Mouse (Mus musculus): ENCODE measurements around the gene C3. TPM values are rescaled to one million over a fixed set of nuclear protein-coding genes. Genes with fewer than 3 reads are reported as not detected.

Gene C3
- polyA plus RNA-seq, 2 experiments, result 0.52 to 0.85 TPM

GRCm38 (mm10) chr17:57250461-57251160 lies 22.7 kb upstream of the C3 start:
- no peak for TF ChIP-seq POLR2A (IDR thresholded peaks at IDR 0.05; ENCODE audit: borderline replicate concordance, extremely low read depth, insufficient read depth, insufficient read length)
- H3K27me3 ChIP-seq (ENCODE audit: control insufficient read depth, insufficient read depth, low read length), result no peaks in the 10 kb centered on the region
- H3K36me3 ChIP-seq (ENCODE audit: control insufficient read depth, insufficient read depth, low read length), result peaks cover 23% of the 10 kb centered on the region
- no peak for DNase-seq (ENCODE audit: low spot score)
- ATAC-seq (ENCODE audit: low FRiP score, low read depth), result no peak
- H3K9me3 ChIP-seq (ENCODE audit: control insufficient read depth, low read length), result no peaks in the 10 kb centered on the region
- no peak overlapping the region for H3K27ac ChIP-seq (replicated peaks; ENCODE audit: low read depth, low read length)
- peaks cover 16% of the 10 kb centered on the region for H3K4me1 ChIP-seq (ENCODE audit: control insufficient read depth, insufficient read depth, low read length)
- 2% methylated on average over 33 of the region's 33 CpGs for WGBS
- peak overlapping the region; percentile 70 for H3K4me3 ChIP-seq (replicated peaks; ENCODE audit: low read length)
- peak overlapping the region; percentile 64 for H3K9ac ChIP-seq (ENCODE audit: low read depth, low read length, severe bottlenecking)
- peak overlapping the region; percentile 86 for H3K4me2 ChIP-seq (replicated peaks; ENCODE audit: low read depth, low read length, severe bottlenecking)

GRCm38 (mm10) chr17:57249186-57250181 lies 21.5 kb upstream of the C3 start, which contains the start of gene Trip10:
Trip10 (plus strand) TSS chr17:57249455.
- Histone ChIP-seq H3K4me1 (ENCODE audit: control insufficient read depth, insufficient read depth, low read length) (peaks cover 16% of the 10 kb centered on the region), H3K9me3 (ENCODE audit: control insufficient read depth, low read length) (no peaks in the 10 kb centered on the region), H3K4me3 (replicated peaks; ENCODE audit: low read length) (peak within 1 kb of the TSS; percentile 70), H3K4me2 (replicated peaks; ENCODE audit: low read depth, low read length, severe bottlenecking) (peak within 1 kb of the TSS; percentile 86), H3K27me3 (ENCODE audit: control insufficient read depth, insufficient read depth, low read length) (no peaks in the 10 kb centered on the region), H3K27ac (replicated peaks; ENCODE audit: low read depth, low read length) (peak within 1 kb of the TSS; percentile 84), H3K36me3 (ENCODE audit: control insufficient read depth, insufficient read depth, low read length) (peaks cover 20% of the 10 kb centered on the region), H3K9ac (ENCODE audit: low read depth, low read length, severe bottlenecking) (peak within 1 kb of the TSS; percentile 64)
- DNase-seq (ENCODE audit: low spot score) (peak; percentile 90), ATAC-seq (ENCODE audit: low FRiP score, low read depth) (peak; percentile 39)
- peak; percentile 80; the same call in 1 of the 2 replicates for TF ChIP-seq POLR2A (IDR thresholded peaks at IDR 0.05; ENCODE audit: borderline replicate concordance, extremely low read depth, insufficient read depth, insufficient read length)
- 1% methylated on average over 35 of the region's 52 CpGs for whole genome bisulfite sequencing

DNA sequence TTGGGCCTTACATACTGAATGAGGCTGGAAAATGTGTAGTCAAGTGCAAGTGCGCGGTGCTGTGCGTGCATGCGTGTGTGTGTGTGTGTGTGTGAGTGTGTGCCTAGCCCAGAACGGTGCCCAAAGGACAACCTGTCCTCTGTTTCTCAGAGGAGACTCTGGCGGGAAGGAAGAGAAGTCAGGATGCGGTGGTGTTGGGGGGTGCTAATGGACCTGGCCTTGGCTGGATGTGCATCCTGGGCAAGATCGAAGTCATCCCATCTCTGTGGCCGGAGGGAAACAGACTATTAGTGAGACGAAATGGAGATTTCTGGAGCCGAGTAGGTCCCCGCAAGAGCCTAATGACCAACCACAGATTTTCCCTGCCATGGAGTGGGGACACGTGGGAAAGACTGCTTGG lies 20.8 kb upstream of the C3 start:
- H3K4me3 ChIP-seq (replicated peaks; ENCODE audit: low read length), result peak overlapping the region; percentile 70
- peak overlapping the region; percentile 86 for H3K4me2 ChIP-seq (replicated peaks; ENCODE audit: low read depth, low read length, severe bottlenecking)
- no peak for ATAC-seq (ENCODE audit: low FRiP score, low read depth)
- WGBS, result 9% methylated on average over 13 of the region's 13 CpGs
- peaks cover 16% of the 10 kb centered on the region for H3K4me1 ChIP-seq (ENCODE audit: control insufficient read depth, insufficient read depth, low read length)
- H3K9ac ChIP-seq (ENCODE audit: low read depth, low read length, severe bottlenecking), result peak overlapping the region; percentile 21; the same call in 1 of the 2 replicates
- H3K27ac ChIP-seq (replicated peaks; ENCODE audit: low read depth, low read length), result peak overlapping the region; percentile 84
- no peak for DNase-seq (ENCODE audit: low spot score)
- no peaks in the 10 kb centered on the region for H3K9me3 ChIP-seq (ENCODE audit: control insufficient read depth, low read length)
- no peaks in the 10 kb centered on the region for H3K27me3 ChIP-seq (ENCODE audit: control insufficient read depth, insufficient read depth, low read length)
- peaks cover 13% of the 10 kb centered on the region for H3K36me3 ChIP-seq (ENCODE audit: control insufficient read depth, insufficient read depth, low read length)
- TF ChIP-seq POLR2A (IDR thresholded peaks at IDR 0.05; ENCODE audit: borderline replicate concordance, extremely low read depth, insufficient read depth, insufficient read length), result no peak

DNA sequence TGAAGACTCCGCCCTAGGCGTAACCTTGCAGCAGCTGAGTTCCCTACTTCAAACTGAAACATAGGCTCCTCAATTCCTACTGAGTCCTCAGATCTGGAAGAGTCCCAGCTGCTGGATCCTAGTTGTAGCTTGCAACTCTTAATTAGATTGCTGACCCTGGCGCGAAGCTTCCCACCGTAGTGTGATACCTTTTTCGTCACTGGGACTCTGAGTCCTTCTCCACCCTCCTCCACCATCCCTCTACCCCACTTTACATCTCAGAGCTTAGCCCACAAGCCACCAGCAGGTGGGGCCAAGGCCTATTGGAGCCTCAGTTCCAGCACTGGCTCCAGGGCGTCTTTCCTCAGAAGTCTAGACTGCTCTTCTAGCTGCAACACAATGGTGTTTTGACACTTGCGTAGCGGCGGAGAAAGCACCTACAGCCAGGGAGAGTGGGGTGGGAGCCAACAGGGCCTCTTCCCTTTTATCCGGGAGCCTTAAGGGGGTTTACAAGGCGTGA lies 20.3 kb upstream of the C3 start, which contains the start of gene Gpr108:
Gpr108 (minus strand) TSS at position 246 of the 499 bp plus-strand sequence.
- H3K9me3 ChIP-seq (ENCODE audit: control insufficient read depth, low read length), result no peaks in the 10 kb centered on the region

More for the DNA sequence above, 20.3 kb upstream of the C3 start, which contains the start of gene Gpr108:
- Histone ChIP-seq H3K4me3 (replicated peaks; ENCODE audit: low read length) (peak within 1 kb of the TSS; percentile 70), H3K27ac (replicated peaks; ENCODE audit: low read depth, low read length) (peak within 1 kb of the TSS; percentile 96), H3K27me3 (ENCODE audit: control insufficient read depth, insufficient read depth, low read length) (no peaks in the 10 kb centered on the region), H3K9ac (ENCODE audit: low read depth, low read length, severe bottlenecking) (peak within 1 kb of the TSS; percentile 77), H3K4me2 (replicated peaks; ENCODE audit: low read depth, low read length, severe bottlenecking) (peak within 1 kb of the TSS; percentile 86), H3K36me3 (ENCODE audit: control insufficient read depth, insufficient read depth, low read length) (peaks cover 8% of the 10 kb centered on the region; the same call in 1 of the 2 replicates), H3K4me1 (ENCODE audit: control insufficient read depth, insufficient read depth, low read length) (peaks cover 16% of the 10 kb centered on the region)
- under 1% methylated on average over 12 of the region's 12 CpGs for WGBS
- 0 out of 2 replicates have a peak, but pooled peaks have one; percentile 15 for TF ChIP-seq POLR2A (IDR thresholded peaks at IDR 0.05; ENCODE audit: borderline replicate concordance, extremely low read depth, insufficient read depth, insufficient read length)
- ATAC-seq (ENCODE audit: low FRiP score, low read depth) (peak; percentile 48), DNase-seq (ENCODE audit: low spot score) (peak; percentile 92)
